Comparison of ENCODE assay signal across 8 mouse cellular contexts in the genomic region with DNA sequence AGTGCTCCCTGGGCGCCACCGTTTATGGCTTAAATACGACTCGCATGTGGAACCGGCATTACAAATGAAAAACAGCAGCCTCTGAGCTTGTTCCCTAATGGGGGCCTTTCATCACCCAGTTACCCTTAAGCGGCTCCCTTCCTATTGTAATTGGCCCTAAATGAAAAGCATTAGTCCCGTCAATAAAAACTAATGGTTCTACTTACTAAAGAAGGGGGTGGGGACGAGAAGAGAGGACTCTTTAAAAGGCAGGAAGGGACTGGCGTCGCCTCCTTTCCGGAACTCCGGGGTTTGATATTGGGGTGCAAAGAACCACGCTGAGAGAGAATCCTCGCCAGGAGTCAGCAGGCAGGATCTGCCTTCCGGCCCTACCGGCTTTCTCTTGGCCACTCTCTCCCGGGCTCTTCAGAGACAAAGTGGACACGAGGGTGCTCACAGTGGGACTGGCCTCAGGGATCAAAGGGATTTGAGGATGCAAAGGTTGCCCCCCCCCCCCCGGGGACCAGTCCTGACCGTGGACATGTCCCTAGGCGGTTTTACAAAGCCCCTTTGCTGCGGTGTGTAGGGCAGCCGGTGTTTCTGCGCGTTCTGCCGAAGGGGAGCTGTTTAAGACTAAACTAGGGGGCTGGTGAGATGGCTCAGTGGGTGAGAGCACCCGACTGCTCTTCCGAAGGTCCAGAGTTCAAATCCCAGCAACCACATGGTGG.
DNase-seq lines count a peak whose midpoint lies in the region; ATAC-seq lines count a peak whose summit lies in the region.
"Had no signal": no experiment of that assay in that cellular context is flagged by ENCODE, and none has a peak within 500 bp of the region (broad histone marks: within the 10 kb centered on the region; RNA-seq: fewer than 3 reads in every experiment).

No protein-coding gene starts in this region.

- no peak overlapping the region for H3K9ac ChIP-seq in lung, embryonic 16.5 days (ENCODE audit: low read length)
- no peak overlapping the region for H3K9ac ChIP-seq in midbrain, embryonic 12.5 days (replicated peaks)

- 0 out of 2 replicates have a peak, but pooled peaks cover 2% of the 10 kb centered on the region for H3K4me1 ChIP-seq in lung, embryonic 16.5 days (replicated peaks; ENCODE audit: control insufficient read depth, insufficient read depth, low read length)
- peaks cover 8% of the 10 kb centered on the region for H3K4me1 ChIP-seq in midbrain, embryonic 12.5 days

- no peaks in the 10 kb centered on the region for H3K9me3 ChIP-seq in lung, embryonic 16.5 days (ENCODE audit: control insufficient read depth, low read length)
- H3K9me3 ChIP-seq in midbrain, embryonic 12.5 days = no peaks in the 10 kb centered on the region

- intact Hi-C loops in left cerebral cortex, postnatal 10 days (cut with DNase I) = no loop called here

- peaks cover 17% of the 10 kb centered on the region for H3K27me3 ChIP-seq in lung, embryonic 16.5 days (ENCODE audit: control insufficient read depth, insufficient read depth, low read depth, low read length)
- H3K27me3 ChIP-seq in midbrain, embryonic 12.5 days = peaks cover 48% of the 10 kb centered on the region

- peak overlapping the region; percentile 27; the same call in 1 of the 2 replicates for H3K4me2 ChIP-seq in lung, embryonic 16.5 days (ENCODE audit: low read depth, low read length)
- H3K4me2 ChIP-seq in midbrain, embryonic 12.5 days (replicated peaks) = peak overlapping the region; percentile 45

- 0 out of 2 replicates have a peak, but pooled peaks have one; percentile 34 for ATAC-seq in lung, embryonic 16.5 days (ENCODE audit: low read depth)
- ATAC-seq in midbrain, embryonic 12.5 days (ENCODE audit: low FRiP score, low read depth) = no peak

- no peak overlapping the region for H3K27ac ChIP-seq in lung, embryonic 16.5 days (ENCODE audit: low read length)
- H3K27ac ChIP-seq in midbrain, embryonic 12.5 days (replicated peaks) = no peak overlapping the region

- DNase-seq in lung, postnatal 4 days = no peak
- peak; percentile 89 for DNase-seq in forelimb bud, embryonic 11.5 days (ENCODE audit: low read depth, low spot score)
- DNase-seq in left cerebral cortex, postnatal 10 days (ENCODE audit: extremely low spot score in 1 of 2, low spot score in 2 of 2) = no peak
- no peak for DNase-seq in layer of hippocampus, adult 18-20 months (ENCODE audit: low spot score in 2 of 2)
- no peak for DNase-seq in spleen, adult 18-20 months

- H3K4me3 ChIP-seq in lung, embryonic 16.5 days (ENCODE audit: low read length) = 0 out of 2 replicates have a peak overlapping the region, but pooled peaks have one; percentile 12
- H3K4me3 ChIP-seq in midbrain, embryonic 12.5 days = peak overlapping the region; percentile 23
- H3K4me3 ChIP-seq: myocyte had no signal

- H3K36me3 ChIP-seq in lung, embryonic 16.5 days (ENCODE audit: control insufficient read depth, insufficient read depth, low read length) = no peaks in the 10 kb centered on the region
- no peaks in the 10 kb centered on the region for H3K36me3 ChIP-seq in midbrain, embryonic 12.5 days

- 4% methylated on average over 28 of the region's 28 CpGs for WGBS in lung, embryonic 16.5 days
- WGBS in midbrain, embryonic 12.5 days = 4% methylated on average over 28 of the region's 28 CpGs
